Mouse (Mus musculus): ENCODE results near the gene Alg5.

DNA sequence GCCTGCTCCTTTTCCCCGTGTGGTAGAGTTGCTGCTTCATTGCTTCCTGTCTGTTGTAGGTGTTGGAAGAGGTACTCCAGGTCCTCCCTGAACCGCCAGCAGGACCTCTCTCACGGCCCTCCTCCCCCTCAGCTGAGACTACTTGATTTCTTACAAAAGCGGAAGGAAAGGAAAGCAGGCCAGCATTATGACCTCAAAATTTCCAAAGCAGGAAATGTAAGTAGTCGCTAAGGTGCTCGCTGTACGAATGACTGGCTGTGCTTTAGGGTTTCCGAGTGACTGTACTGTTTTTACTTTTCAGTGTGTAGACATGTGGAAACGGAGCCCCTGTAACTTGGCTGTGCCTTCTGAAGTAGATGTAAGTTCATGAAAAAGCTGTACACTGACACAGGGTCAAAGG lies 26.4 kb upstream of the Alg5 start:
- TF ChIP-seq GATA1 (IDR thresholded peaks at IDR 0.05; ENCODE audit: low read length) (no peak), TAL1 (IDR thresholded peaks at IDR 0.05; ENCODE audit: low read length) (no peak)
